Mouse (Mus musculus): ENCODE measurements around the gene Stac3. TPM values are rescaled to one million over a fixed set of nuclear protein-coding genes. Genes with fewer than 3 reads are reported as not detected.

Gene Stac3
- polyA plus RNA-seq, 1 experiment from 2014 or later: 0.76 TPM

DNA sequence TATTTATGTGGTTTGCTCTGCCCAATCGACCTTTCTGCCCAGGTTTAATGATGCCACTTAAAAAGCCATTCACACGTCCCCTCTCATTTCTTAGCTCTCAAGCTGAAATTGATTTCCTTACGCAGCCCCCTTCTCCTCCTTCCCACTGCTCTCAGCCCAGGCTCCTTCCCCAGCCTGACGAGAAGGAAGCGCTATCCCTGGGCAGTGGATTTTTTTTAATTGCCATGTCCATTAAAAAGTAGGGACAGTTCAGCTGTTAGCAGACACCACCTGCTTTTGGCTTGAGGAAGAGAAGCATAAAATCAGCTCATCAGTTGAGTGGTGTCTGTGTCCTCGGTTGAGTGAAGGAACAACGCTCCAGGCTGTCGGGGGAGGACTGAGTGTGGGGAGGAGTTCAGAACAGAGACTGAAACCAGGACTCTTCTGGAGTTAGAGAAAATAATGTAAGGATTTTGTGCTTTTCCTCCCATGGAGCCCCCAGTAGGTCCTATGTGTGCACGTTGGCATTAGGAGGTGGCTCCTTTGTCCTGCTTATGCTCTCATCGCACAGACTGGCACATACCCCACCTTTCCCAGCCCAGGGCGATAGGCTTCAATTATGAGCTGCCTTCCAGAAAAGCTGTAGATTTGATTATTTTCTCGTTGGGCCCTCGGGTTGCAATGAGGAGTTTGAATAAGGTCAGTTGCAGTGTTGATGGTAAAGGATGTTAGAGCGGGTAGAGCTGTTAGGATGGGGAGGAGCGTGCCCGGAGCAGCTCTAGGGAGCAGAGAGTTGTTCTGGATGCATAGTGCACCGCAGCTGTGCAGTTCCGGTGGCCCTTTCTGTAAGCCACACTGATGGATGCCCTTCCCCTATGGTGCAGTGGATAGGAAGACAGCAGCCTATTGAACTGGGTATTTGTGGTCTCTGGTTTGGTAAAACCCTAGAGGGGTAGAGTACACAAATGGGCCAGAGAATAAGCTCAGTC is 11.0 kb upstream of the Stac3 start:
- Histone ChIP-seq H3K9me3 (replicated peaks) (no peaks in the 10 kb centered on the region), H3K4me3 (no peak overlapping the region), H3K4me1 (peaks cover 7% of the 10 kb centered on the region), H3K36me3 (peaks cover 88% of the 10 kb centered on the region), H3K27ac (no peak overlapping the region), H3K27me3 (ENCODE audit: low read depth, poor library complexity, severe bottlenecking) (peaks cover 4% of the 10 kb centered on the region; the same call in 1 of the 2 replicates)
- 77% methylated on average over 18 of the region's 18 CpGs for WGBS
- DNase-seq (ENCODE audit: low spot score): no peak

DNA sequence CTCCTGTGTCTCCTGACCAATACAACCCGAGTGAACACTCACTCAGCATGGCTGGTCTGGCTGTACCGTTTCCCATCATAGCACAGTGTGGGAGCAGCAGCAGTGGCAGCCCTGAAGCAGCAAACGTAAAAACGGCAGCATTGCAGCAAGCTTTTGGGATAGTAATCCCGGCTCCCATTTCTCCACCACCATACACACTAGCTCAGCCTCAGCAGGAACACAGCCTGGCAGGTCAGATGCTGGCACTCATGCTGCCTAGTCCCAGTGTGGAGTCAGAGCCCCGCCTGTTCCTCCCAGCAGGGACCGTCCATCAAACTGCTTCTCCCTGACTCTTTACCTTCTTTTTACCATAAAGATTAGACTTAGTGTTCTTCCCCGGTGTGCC is 10.4 kb upstream of the Stac3 start:
- Histone ChIP-seq H3K36me3 (peaks cover 90% of the 10 kb centered on the region), H3K4me3 (no peak overlapping the region), H3K27ac (no peak overlapping the region), H3K27me3 (ENCODE audit: low read depth, poor library complexity, severe bottlenecking) (peaks cover 4% of the 10 kb centered on the region; the same call in 1 of the 2 replicates), H3K9me3 (replicated peaks) (no peaks in the 10 kb centered on the region), H3K4me1 (peaks cover 7% of the 10 kb centered on the region)
- DNase-seq (ENCODE audit: low spot score): no peak
- WGBS: 89% methylated on average over 8 of the region's 8 CpGs

DNA sequence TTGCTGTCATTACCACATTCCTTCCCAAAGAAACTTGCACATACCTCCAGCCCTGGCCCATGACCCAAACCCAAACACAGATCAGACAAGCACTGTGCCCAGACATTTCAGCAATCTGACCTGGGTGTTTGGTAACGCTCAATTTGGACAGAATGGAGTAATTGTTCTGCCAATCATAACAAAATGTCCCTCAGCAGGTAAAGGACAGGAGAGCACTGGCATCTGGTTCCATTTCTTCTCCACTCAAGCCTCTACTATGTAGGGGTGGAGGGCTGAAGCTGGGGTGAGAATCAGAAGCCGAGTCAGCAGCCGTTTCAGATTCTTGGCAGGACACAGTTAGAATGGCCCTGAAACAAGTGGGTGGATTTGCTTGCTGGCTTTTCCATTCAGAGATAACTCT is 9.4 kb upstream of the Stac3 start:
- DNase-seq (ENCODE audit: low spot score): no peak
- WGBS: 89% methylated on average over 3 of the region's 3 CpGs
- Histone ChIP-seq H3K9me3 (replicated peaks) (no peaks in the 10 kb centered on the region), H3K36me3 (peaks cover 93% of the 10 kb centered on the region), H3K27me3 (ENCODE audit: low read depth, poor library complexity, severe bottlenecking) (peaks cover 4% of the 10 kb centered on the region; the same call in 1 of the 2 replicates), H3K27ac (no peak overlapping the region), H3K4me1 (peaks cover 7% of the 10 kb centered on the region), H3K4me3 (no peak overlapping the region)

GRCm38 (mm10) chr10:127496156-127496555 is 5.3 kb upstream of the Stac3 start:
- peaks cover 93% of the 10 kb centered on the region for H3K36me3 ChIP-seq
- WGBS: 89% methylated on average over 3 of the region's 3 CpGs
- H3K4me3 ChIP-seq: no peak overlapping the region
- H3K27ac ChIP-seq: no peak overlapping the region
- DNase-seq (ENCODE audit: low spot score): no peak
- H3K4me1 ChIP-seq: no peaks in the 10 kb centered on the region
- H3K27me3 ChIP-seq (ENCODE audit: low read depth, poor library complexity, severe bottlenecking): peaks cover 4% of the 10 kb centered on the region; the same call in 1 of the 2 replicates
- no peaks in the 10 kb centered on the region for H3K9me3 ChIP-seq (replicated peaks)

GRCm38 (mm10) chr10:127499516-127499915 is 2.0 kb upstream of the Stac3 start:
- H3K27me3 ChIP-seq (ENCODE audit: low read depth, poor library complexity, severe bottlenecking): no peaks in the 10 kb centered on the region; the same call in 1 of the 2 replicates

DNA sequence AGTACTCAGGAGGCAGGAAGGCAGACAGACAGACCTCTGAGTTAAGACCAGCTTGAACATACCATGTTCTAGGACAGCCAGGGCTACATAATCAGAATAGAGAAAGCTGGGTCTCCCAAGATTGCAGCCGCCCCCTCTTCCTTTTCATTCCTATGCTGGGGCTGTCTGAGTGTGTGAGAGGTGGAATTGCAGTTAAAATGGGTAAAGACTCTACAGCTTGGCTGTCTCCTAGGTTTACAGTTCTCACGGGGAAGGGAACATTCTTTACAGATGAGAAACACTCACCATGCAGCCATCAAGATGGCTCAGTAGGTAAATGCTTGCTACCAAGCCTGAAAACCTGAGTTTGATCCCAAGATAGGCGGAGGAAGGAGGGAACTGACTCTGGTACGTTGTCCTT is 1.4 kb upstream of the Stac3 start:
- Histone ChIP-seq H3K27ac (no peak overlapping the region), H3K27me3 (ENCODE audit: low read depth, poor library complexity, severe bottlenecking) (no peaks in the 10 kb centered on the region; the same call in 1 of the 2 replicates), H3K36me3 (peaks cover 65% of the 10 kb centered on the region), H3K4me3 (no peak overlapping the region), H3K4me1 (no peaks in the 10 kb centered on the region), H3K9me3 (replicated peaks) (no peaks in the 10 kb centered on the region)
- DNase-seq (ENCODE audit: low spot score): no peak
- 85% methylated on average over 4 of the region's 4 CpGs for WGBS

More at GRCm38 (mm10) chr10:127499516-127499915, 2.0 kb upstream of the Stac3 start:
- DNase-seq (ENCODE audit: low spot score): no peak
- peaks cover 70% of the 10 kb centered on the region for H3K36me3 ChIP-seq
- no peaks in the 10 kb centered on the region for H3K4me1 ChIP-seq
- H3K27ac ChIP-seq: no peak overlapping the region
- no peak overlapping the region for H3K4me3 ChIP-seq
- no peaks in the 10 kb centered on the region for H3K9me3 ChIP-seq (replicated peaks)
- WGBS: 89% methylated on average over 5 of the region's 5 CpGs

DNA sequence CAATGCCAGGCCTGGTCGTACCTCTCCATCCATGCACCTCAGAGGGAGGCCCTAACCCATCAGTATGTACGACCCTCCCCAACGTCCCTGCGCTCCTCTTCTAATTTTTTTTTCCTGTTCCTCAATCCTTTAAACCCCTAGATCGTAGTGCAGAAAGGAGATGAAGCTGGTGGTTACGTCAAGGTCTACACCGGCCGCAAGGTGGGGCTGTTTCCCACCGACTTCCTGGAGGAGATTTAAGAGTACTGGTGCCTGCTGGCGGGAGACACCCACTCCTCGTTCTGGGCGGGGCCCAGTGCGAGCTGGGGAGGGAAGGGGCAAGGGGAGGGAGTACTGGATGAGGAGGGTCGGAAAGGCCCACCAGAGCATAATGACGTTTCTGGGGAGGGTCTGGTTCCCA is 6.8 kb downstream of the Stac3 start:
- 2% methylated on average over 15 of the region's 15 CpGs for WGBS
- Histone ChIP-seq H3K36me3 (peaks cover 10% of the 10 kb centered on the region; the same call in 1 of the 2 replicates), H3K27ac (no peak overlapping the region), H3K4me1 (peaks cover 57% of the 10 kb centered on the region), H3K4me3 (peak overlapping the region; percentile 57), H3K27me3 (ENCODE audit: low read depth, poor library complexity, severe bottlenecking) (peaks cover 68% of the 10 kb centered on the region), H3K9me3 (replicated peaks) (no peaks in the 10 kb centered on the region)
- DNase-seq (ENCODE audit: low spot score): peak; percentile 91

DNA sequence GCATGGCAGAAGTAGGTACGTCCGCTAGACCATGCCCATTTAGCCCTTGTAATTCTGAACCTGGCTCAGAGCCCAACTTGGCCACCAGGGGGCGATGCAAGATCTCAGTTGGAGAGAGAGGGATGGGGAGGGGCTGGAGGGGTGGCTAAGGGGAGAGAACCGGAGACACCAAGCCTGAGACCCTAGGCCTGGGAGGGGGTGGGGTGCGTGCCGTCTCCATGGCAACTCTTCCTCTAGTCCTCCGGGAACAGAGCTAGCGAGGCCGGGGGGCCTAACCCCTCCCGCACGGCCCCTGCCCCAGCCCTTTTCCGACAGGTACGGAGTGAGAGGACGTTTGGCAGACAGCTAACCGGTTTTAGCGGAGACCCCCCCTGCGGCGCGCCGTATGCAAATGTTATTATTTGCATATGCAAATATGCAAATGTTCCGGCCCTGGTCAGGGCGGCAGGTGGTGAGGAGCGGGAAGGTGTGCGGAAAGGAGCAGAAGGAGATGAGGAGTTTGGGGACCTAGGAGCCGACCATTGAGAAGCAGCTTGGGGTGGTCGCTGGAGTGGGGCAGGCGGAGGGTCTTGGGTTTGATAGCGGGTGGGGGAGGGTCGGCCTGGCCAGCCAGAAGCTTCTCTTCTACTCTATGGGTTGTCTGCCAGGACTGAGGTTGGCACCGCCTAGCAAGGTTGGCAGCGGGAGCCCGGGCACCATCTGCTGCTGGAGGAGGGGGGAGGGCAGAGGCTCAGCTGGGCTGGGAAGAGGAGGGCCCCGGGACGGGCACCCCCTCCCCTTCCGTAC is 7.8 kb downstream of the Stac3 start:
- WGBS: under 1% methylated on average over 35 of the region's 35 CpGs
- peaks cover 67% of the 10 kb centered on the region for H3K4me1 ChIP-seq
- peak; percentile 99 for DNase-seq (ENCODE audit: low spot score)
- H3K9me3 ChIP-seq (replicated peaks): no peaks in the 10 kb centered on the region
- H3K27ac ChIP-seq: peak overlapping the region; percentile 69
- 0 out of 2 replicates have a peak, but pooled peaks cover 3% of the 10 kb centered on the region for H3K36me3 ChIP-seq
- H3K27me3 ChIP-seq (ENCODE audit: low read depth, poor library complexity, severe bottlenecking): peaks cover 78% of the 10 kb centered on the region
- peak overlapping the region; percentile 57 for H3K4me3 ChIP-seq

DNA sequence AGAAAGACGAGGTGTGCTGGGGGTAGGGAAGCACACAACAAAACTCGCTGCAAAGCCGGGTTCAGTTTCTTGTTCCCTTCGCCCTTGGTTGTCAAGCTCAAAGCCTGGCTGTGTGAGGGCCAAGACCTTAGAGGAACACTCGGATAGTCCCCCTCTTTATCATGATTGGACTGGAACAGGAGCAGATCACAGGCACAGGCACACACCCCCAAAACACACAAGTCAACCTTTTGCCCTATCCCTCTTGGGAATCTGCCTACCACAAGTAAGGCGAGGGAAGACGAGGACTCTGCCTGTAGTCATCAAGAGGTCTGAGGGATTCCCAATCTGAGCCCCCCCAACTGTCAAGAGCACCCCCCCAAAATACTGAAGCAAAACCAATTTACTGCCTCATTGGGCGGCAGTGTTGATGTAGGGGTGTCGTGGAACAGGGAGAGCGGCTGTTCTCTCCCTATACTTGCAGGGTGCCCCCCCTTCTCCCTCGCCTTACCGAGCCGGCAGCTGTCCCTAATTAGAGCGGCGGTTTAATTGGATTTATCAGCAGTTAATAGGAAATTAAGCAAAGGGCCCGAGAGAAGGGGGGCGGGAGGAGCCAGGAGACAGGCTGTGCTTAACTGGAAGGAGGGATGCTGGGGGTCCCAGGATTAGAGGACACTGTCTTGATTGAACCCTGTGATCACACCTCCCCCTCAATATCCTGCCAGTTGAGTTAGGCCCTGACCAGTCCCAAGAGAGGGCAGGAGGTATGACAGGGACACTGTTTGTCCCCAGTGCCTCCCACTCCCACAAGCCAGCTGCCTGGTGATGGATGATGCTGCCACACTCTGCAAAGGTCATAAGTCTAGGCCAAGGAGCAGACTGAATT is 8.6 kb downstream of the Stac3 start:
- H3K27ac ChIP-seq: peak overlapping the region; percentile 69

DNA sequence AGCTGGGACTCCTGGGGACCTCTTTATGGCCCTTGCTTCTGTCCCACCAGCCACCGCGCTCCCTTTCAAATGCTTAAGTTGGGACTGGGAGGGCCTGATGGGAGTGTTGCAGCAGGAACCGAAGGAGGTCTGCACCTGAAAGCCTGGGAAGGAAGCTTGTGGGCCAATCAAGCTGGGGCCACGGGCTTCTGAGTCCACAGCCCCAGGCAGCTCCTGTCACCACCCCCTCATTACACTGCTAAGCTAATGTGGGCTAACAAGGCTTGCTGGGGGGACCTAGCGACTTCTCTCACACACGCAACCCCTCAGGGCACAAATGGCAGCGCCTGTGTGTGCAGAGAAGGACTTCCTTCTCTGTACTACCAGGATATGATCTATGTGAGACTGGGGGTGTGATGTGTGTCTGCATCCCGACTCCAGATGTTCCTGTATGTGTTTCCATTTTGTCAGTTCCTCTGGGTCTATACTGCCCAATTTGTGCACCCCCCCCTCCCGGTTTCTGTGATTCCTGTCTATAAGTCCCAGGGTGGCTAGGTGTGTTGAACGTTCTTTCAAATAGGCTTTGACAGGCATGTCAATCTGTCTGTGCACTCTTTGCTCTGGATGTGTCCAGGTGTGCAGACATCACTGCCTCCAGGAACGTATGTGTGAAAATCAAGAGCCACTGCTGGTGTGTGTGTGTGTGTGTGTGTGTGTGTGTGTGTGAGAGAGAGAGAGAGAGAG is 9.6 kb downstream of the Stac3 start:
- H3K27ac ChIP-seq: peak overlapping the region; percentile 79; the same call in 1 of the 2 replicates
- peak; percentile 83 for DNase-seq (ENCODE audit: low spot score)
- H3K36me3 ChIP-seq: 0 out of 2 replicates have a peak, but pooled peaks cover 3% of the 10 kb centered on the region
- peaks cover 96% of the 10 kb centered on the region for H3K27me3 ChIP-seq (ENCODE audit: low read depth, poor library complexity, severe bottlenecking)
- 4% methylated on average over 11 of the region's 11 CpGs for WGBS
- peak overlapping the region; percentile 57 for H3K4me3 ChIP-seq
- peaks cover 85% of the 10 kb centered on the region for H3K4me1 ChIP-seq
- no peaks in the 10 kb centered on the region for H3K9me3 ChIP-seq (replicated peaks)

More for the DNA sequence above, 8.6 kb downstream of the Stac3 start:
- DNase-seq (ENCODE audit: low spot score): peak; percentile 52
- 0 out of 2 replicates have a peak, but pooled peaks cover 3% of the 10 kb centered on the region for H3K36me3 ChIP-seq
- peaks cover 86% of the 10 kb centered on the region for H3K27me3 ChIP-seq (ENCODE audit: low read depth, poor library complexity, severe bottlenecking)
- 2% methylated on average over 17 of the region's 17 CpGs for WGBS
- H3K4me1 ChIP-seq: peaks cover 75% of the 10 kb centered on the region
- H3K9me3 ChIP-seq (replicated peaks): no peaks in the 10 kb centered on the region
- H3K4me3 ChIP-seq: peak overlapping the region; percentile 57

DNA sequence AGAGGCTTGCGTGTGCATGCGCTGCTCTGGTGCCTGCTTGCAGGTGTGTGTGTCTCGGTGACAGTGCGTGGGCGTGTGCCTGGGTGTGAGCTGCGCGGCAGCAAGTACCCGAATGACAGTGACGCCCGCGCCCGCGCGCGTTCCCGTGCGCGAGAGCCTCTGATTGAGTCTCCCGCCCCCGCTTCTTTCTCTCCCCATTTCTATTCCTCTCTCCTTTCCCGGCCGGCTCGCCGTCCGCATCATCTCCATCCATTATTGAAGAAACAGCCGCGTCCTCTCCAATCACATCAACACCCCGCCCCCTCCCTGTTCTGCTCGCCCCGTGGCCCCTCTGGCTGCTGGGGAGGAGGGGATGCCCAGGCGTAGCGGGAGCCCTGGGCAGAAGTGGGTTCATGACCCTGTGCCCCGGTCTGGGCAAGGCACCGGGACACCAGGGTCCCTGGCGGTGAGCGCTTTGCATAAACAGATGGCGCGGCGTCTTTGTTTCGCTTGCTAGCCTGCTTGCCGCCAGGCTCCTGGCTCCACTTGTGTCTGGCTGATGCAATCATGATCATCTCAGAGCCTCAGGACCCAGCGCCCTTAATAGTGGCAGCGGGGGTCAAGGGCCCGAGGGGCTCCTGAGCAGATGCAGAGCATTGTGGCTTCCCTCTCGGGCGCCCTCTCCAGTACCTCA is 10.3 kb downstream of the Stac3 start:
- DNase-seq (ENCODE audit: low spot score): peak; percentile 75
- H3K36me3 ChIP-seq: 0 out of 2 replicates have a peak, but pooled peaks cover 4% of the 10 kb centered on the region
- peak overlapping the region; percentile 79 for H3K27ac ChIP-seq
- H3K4me1 ChIP-seq: peaks cover 92% of the 10 kb centered on the region
- WGBS: under 1% methylated on average over 46 of the region's 46 CpGs
- H3K4me3 ChIP-seq: peak overlapping the region; percentile 57
- peaks cover 92% of the 10 kb centered on the region for H3K27me3 ChIP-seq (ENCODE audit: low read depth, poor library complexity, severe bottlenecking)
- H3K9me3 ChIP-seq (replicated peaks): no peaks in the 10 kb centered on the region
